Mouse (Mus musculus): ENCODE data around the gene Intu. TPM values are rescaled to one million over a fixed set of nuclear protein-coding genes. Genes with fewer than 3 reads are reported as not detected.

Gene Intu
- polyA plus RNA-seq, 1 experiment from 2014 or later: 2.0 TPM

- Histone ChIP-seq H3K4me2 (ENCODE audit: low read length) (no peak overlapping the region), H3K27me3 (ENCODE audit: insufficient read depth, low read length) (no peaks in the 10 kb centered on the region), H3K9ac (ENCODE audit: low read depth, low read length) (no peak overlapping the region), H3K36me3 (ENCODE audit: insufficient read depth, low read length) (no peaks in the 10 kb centered on the region), H3K27ac (no peak overlapping the region), H3K4me3 (replicated peaks; ENCODE audit: low read depth, low read length) (no peak overlapping the region), H3K4me1 (replicated peaks; ENCODE audit: insufficient read depth, low read length) (peaks cover 2% of the 10 kb centered on the region; the same call in 1 of the 2 replicates), H3K9me3 (replicated peaks; ENCODE audit: low read length) (no peaks in the 10 kb centered on the region)
- DNase-seq (ENCODE audit: low spot score) (no peak), ATAC-seq (replicated peaks; ENCODE audit: low FRiP score, low read depth) (no peak)
- WGBS: 90% methylated on average over 3 of the region's 3 CpGs
- no peak for TF ChIP-seq CTCF (IDR thresholded peaks at IDR 0.05; ENCODE audit: low read depth)
Measured at GRCm38 (mm10) chr3:40526095-40526494, 5.0 kb upstream of the Intu start.

- ATAC-seq (replicated peaks; ENCODE audit: low FRiP score, low read depth): no peak
- H3K27ac ChIP-seq: no peak overlapping the region
- no peaks in the 10 kb centered on the region for H3K36me3 ChIP-seq (ENCODE audit: insufficient read depth, low read length)
- WGBS: 44% methylated on average over 10 of the region's 10 CpGs
- no peak for DNase-seq (ENCODE audit: low spot score)
- TF ChIP-seq CTCF (IDR thresholded peaks at IDR 0.05; ENCODE audit: low read depth): no peak
- no peak overlapping the region for H3K4me3 ChIP-seq (replicated peaks; ENCODE audit: low read depth, low read length)
- peaks cover 11% of the 10 kb centered on the region; the same call in 1 of the 2 replicates for H3K4me1 ChIP-seq (replicated peaks; ENCODE audit: insufficient read depth, low read length)
- peaks cover 5% of the 10 kb centered on the region; the same call in 1 of the 2 replicates for H3K27me3 ChIP-seq (ENCODE audit: insufficient read depth, low read length)
- no peak overlapping the region for H3K4me2 ChIP-seq (ENCODE audit: low read length)
- no peaks in the 10 kb centered on the region for H3K9me3 ChIP-seq (replicated peaks; ENCODE audit: low read length)
- H3K9ac ChIP-seq (ENCODE audit: low read depth, low read length): no peak overlapping the region
Measured at GRCm38 (mm10) chr3:40527218-40527617, 3.9 kb upstream of the Intu start.

GRCm38 (mm10) chr3:40527976-40528950, 2.8 kb upstream of the Intu start:
- DNase-seq (ENCODE audit: low spot score) (no peak), ATAC-seq (replicated peaks; ENCODE audit: low FRiP score, low read depth) (no peak)
- Histone ChIP-seq H3K9me3 (replicated peaks; ENCODE audit: low read length) (no peaks in the 10 kb centered on the region), H3K4me2 (ENCODE audit: low read length) (0 out of 2 replicates have a peak overlapping the region, but pooled peaks have one; percentile 6), H3K9ac (ENCODE audit: low read depth, low read length) (no peak overlapping the region), H3K36me3 (ENCODE audit: insufficient read depth, low read length) (no peaks in the 10 kb centered on the region), H3K4me3 (replicated peaks; ENCODE audit: low read depth, low read length) (no peak overlapping the region), H3K27ac (no peak overlapping the region), H3K4me1 (replicated peaks; ENCODE audit: insufficient read depth, low read length) (peaks cover 11% of the 10 kb centered on the region; the same call in 1 of the 2 replicates), H3K27me3 (ENCODE audit: insufficient read depth, low read length) (peaks cover 5% of the 10 kb centered on the region; the same call in 1 of the 2 replicates)
- WGBS: 30% methylated on average over 9 of the region's 9 CpGs
- TF ChIP-seq CTCF (IDR thresholded peaks at IDR 0.05; ENCODE audit: low read depth): no peak

GRCm38 (mm10) chr3:40528958-40529357, 2.1 kb upstream of the Intu start:
- peaks cover 5% of the 10 kb centered on the region; the same call in 1 of the 2 replicates for H3K27me3 ChIP-seq (ENCODE audit: insufficient read depth, low read length)
- H3K9me3 ChIP-seq (replicated peaks; ENCODE audit: low read length): no peaks in the 10 kb centered on the region
- H3K36me3 ChIP-seq (ENCODE audit: insufficient read depth, low read length): no peaks in the 10 kb centered on the region
- DNase-seq (ENCODE audit: low spot score) (no peak), ATAC-seq (replicated peaks; ENCODE audit: low FRiP score, low read depth) (no peak)
- H3K4me1 ChIP-seq (replicated peaks; ENCODE audit: insufficient read depth, low read length): peaks cover 11% of the 10 kb centered on the region; the same call in 1 of the 2 replicates
- H3K4me3 ChIP-seq (replicated peaks; ENCODE audit: low read depth, low read length): no peak overlapping the region
- WGBS: 57% methylated on average over 6 of the region's 6 CpGs
- TF ChIP-seq CTCF (IDR thresholded peaks at IDR 0.05; ENCODE audit: low read depth): no peak
- H3K27ac ChIP-seq: no peak overlapping the region
- H3K4me2 ChIP-seq (ENCODE audit: low read length): no peak overlapping the region
- no peak overlapping the region for H3K9ac ChIP-seq (ENCODE audit: low read depth, low read length)

GRCm38 (mm10) chr3:40530845-40531244, 241 bp upstream of the Intu start:
- H3K4me1 ChIP-seq (replicated peaks; ENCODE audit: insufficient read depth, low read length): peaks cover 11% of the 10 kb centered on the region; the same call in 1 of the 2 replicates
- peaks cover 5% of the 10 kb centered on the region; the same call in 1 of the 2 replicates for H3K27me3 ChIP-seq (ENCODE audit: insufficient read depth, low read length)
- peak overlapping the region; percentile 51 for H3K4me3 ChIP-seq (replicated peaks; ENCODE audit: low read depth, low read length)
- H3K4me2 ChIP-seq (ENCODE audit: low read length): peak overlapping the region; percentile 98
- H3K9ac ChIP-seq (ENCODE audit: low read depth, low read length): no peak overlapping the region; the same call in 1 of the 2 replicates
- 15% methylated on average over 6 of the region's 7 CpGs for WGBS
- H3K27ac ChIP-seq: no peak overlapping the region
- no peak for ATAC-seq (replicated peaks; ENCODE audit: low FRiP score, low read depth)
- no peaks in the 10 kb centered on the region for H3K9me3 ChIP-seq (replicated peaks; ENCODE audit: low read length)
- no peak for TF ChIP-seq CTCF (IDR thresholded peaks at IDR 0.05; ENCODE audit: low read depth)
- no peak for DNase-seq (ENCODE audit: low spot score)
- no peaks in the 10 kb centered on the region for H3K36me3 ChIP-seq (ENCODE audit: insufficient read depth, low read length)

GRCm38 (mm10) chr3:40532256-40532655, 1.2 kb downstream of the Intu start:
- no peak for ATAC-seq (replicated peaks; ENCODE audit: low FRiP score, low read depth)
- 17% methylated on average over 11 of the region's 11 CpGs for WGBS
- H3K27me3 ChIP-seq (ENCODE audit: insufficient read depth, low read length): peaks cover 5% of the 10 kb centered on the region; the same call in 1 of the 2 replicates

More at GRCm38 (mm10) chr3:40532256-40532655, 1.2 kb downstream of the Intu start:
- DNase-seq (ENCODE audit: low spot score): no peak
- H3K9ac ChIP-seq (ENCODE audit: low read depth, low read length): no peak overlapping the region
- peak overlapping the region; percentile 51 for H3K4me3 ChIP-seq (replicated peaks; ENCODE audit: low read depth, low read length)
- no peaks in the 10 kb centered on the region for H3K9me3 ChIP-seq (replicated peaks; ENCODE audit: low read length)
- no peaks in the 10 kb centered on the region for H3K36me3 ChIP-seq (ENCODE audit: insufficient read depth, low read length)
- H3K27ac ChIP-seq: no peak overlapping the region
- no peak for TF ChIP-seq CTCF (IDR thresholded peaks at IDR 0.05; ENCODE audit: low read depth)
- peaks cover 11% of the 10 kb centered on the region; the same call in 1 of the 2 replicates for H3K4me1 ChIP-seq (replicated peaks; ENCODE audit: insufficient read depth, low read length)
- H3K4me2 ChIP-seq (ENCODE audit: low read length): peak overlapping the region; percentile 98
